In the genomic region with DNA sequence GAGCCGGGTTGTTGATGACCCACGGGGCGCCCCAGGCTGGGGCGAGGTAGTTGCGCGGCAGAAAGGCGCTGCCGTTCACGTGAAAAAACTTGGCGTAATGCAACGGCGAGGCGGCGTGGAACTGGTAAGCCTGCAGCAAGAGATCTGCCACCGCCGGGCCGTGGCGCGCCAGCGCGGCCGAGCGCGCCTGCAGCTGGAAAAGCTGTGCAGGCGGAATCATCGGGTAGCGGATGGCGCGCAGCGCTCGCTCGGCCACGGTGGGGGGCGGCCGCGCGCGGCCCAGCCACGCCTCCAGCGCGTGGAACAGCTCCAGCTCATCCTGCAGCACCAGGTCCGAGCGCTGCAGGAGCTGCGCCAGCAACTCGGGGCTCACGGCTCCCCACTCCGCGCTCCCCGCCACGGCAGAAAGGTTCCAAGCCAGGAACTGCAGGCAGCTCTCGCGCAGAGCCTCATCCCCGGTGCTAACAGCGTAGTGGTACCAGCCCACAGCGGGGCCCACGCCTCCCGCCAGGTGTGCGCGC, we compare ENCODE assay signal across 8 mouse cellular contexts. TPM values are rescaled to one million over a fixed set of nuclear protein-coding genes. Genes with fewer than 3 reads are reported as not detected.
DNase-seq lines count a peak whose midpoint lies in the region; ATAC-seq lines count a peak whose summit lies in the region.

No protein-coding gene starts in this region.

- H3K27ac ChIP-seq in lung, embryonic 15.5 days, result no peak overlapping the region
- H3K27ac ChIP-seq in embryonic facial prominence, embryonic 10.5 days (replicated peaks), result peak overlapping the region; percentile 48; the same call in 1 of the 2 replicates
- H3K27ac ChIP-seq in hindbrain, embryonic 12.5 days, result peak overlapping the region; percentile 55
- no peak overlapping the region for H3K27ac ChIP-seq in liver, embryonic 15.5 days (replicated peaks)

- H3K9me3 ChIP-seq in lung, embryonic 15.5 days, result no peaks in the 10 kb centered on the region
- H3K9me3 ChIP-seq in embryonic facial prominence, embryonic 10.5 days, result no peaks in the 10 kb centered on the region
- no peaks in the 10 kb centered on the region for H3K9me3 ChIP-seq in hindbrain, embryonic 12.5 days (replicated peaks)
- H3K9me3 ChIP-seq in liver, embryonic 15.5 days (replicated peaks), result no peaks in the 10 kb centered on the region

- DNase-seq in lung, adult 18-20 months, result no peak
- peak; percentile 66 for DNase-seq in embryonic facial prominence, embryonic 10.5 days (ENCODE audit: low spot score)
- peak; percentile 69 for DNase-seq in right cerebral cortex, postnatal 4 days
- DNase-seq in urinary bladder, postnatal 4 days (ENCODE audit: low spot score in 2 of 2), result no peak

- H3K36me3 ChIP-seq in lung, embryonic 15.5 days, result no peaks in the 10 kb centered on the region
- no peaks in the 10 kb centered on the region for H3K36me3 ChIP-seq in embryonic facial prominence, embryonic 10.5 days (replicated peaks)
- no peaks in the 10 kb centered on the region for H3K36me3 ChIP-seq in hindbrain, embryonic 12.5 days
- no peaks in the 10 kb centered on the region for H3K36me3 ChIP-seq in liver, embryonic 15.5 days (replicated peaks)

- H3K4me2 ChIP-seq in lung, embryonic 15.5 days, result peak overlapping the region; percentile 87
- H3K4me2 ChIP-seq in hindbrain, embryonic 12.5 days (replicated peaks), result peak overlapping the region; percentile 92
- peak overlapping the region; percentile 45 for H3K4me2 ChIP-seq in liver, embryonic 15.5 days

- H3K9ac ChIP-seq in lung, embryonic 15.5 days, result 0 out of 2 replicates have a peak overlapping the region, but pooled peaks have one; percentile 10
- H3K9ac ChIP-seq in hindbrain, embryonic 12.5 days, result peak overlapping the region; percentile 62
- no peak overlapping the region for H3K9ac ChIP-seq in liver, embryonic 15.5 days

- H3K4me1 ChIP-seq in lung, embryonic 15.5 days, result peaks cover 31% of the 10 kb centered on the region
- H3K4me1 ChIP-seq in embryonic facial prominence, embryonic 10.5 days, result peaks cover 78% of the 10 kb centered on the region
- H3K4me1 ChIP-seq in hindbrain, embryonic 12.5 days, result peaks cover 75% of the 10 kb centered on the region
- H3K4me1 ChIP-seq in liver, embryonic 15.5 days (replicated peaks), result peaks cover 17% of the 10 kb centered on the region

- peaks cover 73% of the 10 kb centered on the region for H3K27me3 ChIP-seq in lung, embryonic 15.5 days
- H3K27me3 ChIP-seq in embryonic facial prominence, embryonic 10.5 days (replicated peaks; ENCODE audit: low read depth, poor library complexity, severe bottlenecking), result peaks cover 83% of the 10 kb centered on the region
- H3K27me3 ChIP-seq in hindbrain, embryonic 12.5 days, result peaks cover 53% of the 10 kb centered on the region
- peaks cover 88% of the 10 kb centered on the region for H3K27me3 ChIP-seq in liver, embryonic 15.5 days

- H3K4me3 ChIP-seq in lung, embryonic 15.5 days, result peak overlapping the region; percentile 42
- H3K4me3 ChIP-seq in embryonic facial prominence, embryonic 10.5 days, result peak overlapping the region; percentile 63
- peak overlapping the region; percentile 51 for H3K4me3 ChIP-seq in hindbrain, embryonic 12.5 days
- peak overlapping the region; percentile 22 for H3K4me3 ChIP-seq in liver, embryonic 15.5 days (replicated peaks)

- WGBS in lung, embryonic 15.5 days, result under 1% methylated on average over 59 of the region's 59 CpGs
- WGBS in embryonic facial prominence, embryonic 10.5 days, result 2% methylated on average over 59 of the region's 59 CpGs
- 2% methylated on average over 42 of the region's 59 CpGs for WGBS in hindbrain, embryonic 12.5 days
- 1% methylated on average over 59 of the region's 59 CpGs for WGBS in liver, embryonic 15.5 days (ENCODE audit: insufficient replicate concordance)

- no peak for ATAC-seq in lung, embryonic 15.5 days (ENCODE audit: borderline replicate concordance, extremely low read depth, low FRiP score, low TSS enrichment)
- no peak for ATAC-seq in hindbrain, embryonic 12.5 days (ENCODE audit: low FRiP score)
- ATAC-seq in liver, embryonic 15.5 days (ENCODE audit: insufficient read depth), result no peak
- ATAC-seq in inflammation-experienced regulatory T-cells, adult 6 months, result no peak

RNA-seq across cellular contexts. Expression of a gene that starts 3.8 kb away (rescaled TPM):
- polyA plus RNA-seq in lung, embryonic 15.5 days (2015; fragmentation: Nextera tagmentation; extraction: Ambion mirVana), result 0.71 and 1.1 TPM in 2 replicates
- polyA plus RNA-seq in embryonic facial prominence, embryonic 10.5 days (2016; fragmentation: Nextera tagmentation; extraction: Ambion mirVana), result 10.0 and 17.0 TPM in 2 replicates
- 32.2 and 37.3 TPM in 2 replicates for polyA plus RNA-seq in hindbrain, embryonic 12.5 days (2016; fragmentation: Nextera tagmentation; extraction: Ambion mirVana)
- polyA plus RNA-seq in liver, embryonic 15.5 days (2015; fragmentation: Nextera tagmentation; extraction: Ambion mirVana), result 0.25 TPM in 1 of 2 replicates, not detected in the other
- polyA plus RNA-seq in inflammation-experienced regulatory T-cells, adult 6 months (2017; shearing (Covaris generic)), result not detected

RNA-seq across cellular contexts. Expression of a gene that starts 6.8 kb away (rescaled TPM):
- polyA plus RNA-seq in lung, embryonic 15.5 days (2015; fragmentation: Nextera tagmentation; extraction: Ambion mirVana), result not detected in 2 replicates
- 0.18 TPM in 1 of 2 replicates, not detected in the other for polyA plus RNA-seq in embryonic facial prominence, embryonic 10.5 days (2016; fragmentation: Nextera tagmentation; extraction: Ambion mirVana)
- not detected in 2 replicates for polyA plus RNA-seq in hindbrain, embryonic 12.5 days (2016; fragmentation: Nextera tagmentation; extraction: Ambion mirVana)
- polyA plus RNA-seq in liver, embryonic 15.5 days (2015; fragmentation: Nextera tagmentation; extraction: Ambion mirVana), result not detected in 2 replicates
- polyA plus RNA-seq in inflammation-experienced regulatory T-cells, adult 6 months (2017; shearing (Covaris generic)), result not detected

RNA-seq across cellular contexts. Expression of a gene that starts 26.8 kb away (rescaled TPM):
- polyA plus RNA-seq in lung, embryonic 15.5 days (2015; fragmentation: Nextera tagmentation; extraction: Ambion mirVana), result 0.29 and 0.40 TPM in 2 replicates
- 1.3 and 2.0 TPM in 2 replicates for polyA plus RNA-seq in embryonic facial prominence, embryonic 10.5 days (2016; fragmentation: Nextera tagmentation; extraction: Ambion mirVana)
- 2.2 and 3.0 TPM in 2 replicates for polyA plus RNA-seq in hindbrain, embryonic 12.5 days (2016; fragmentation: Nextera tagmentation; extraction: Ambion mirVana)
- 0.07 TPM in 2 replicates for polyA plus RNA-seq in liver, embryonic 15.5 days (2015; fragmentation: Nextera tagmentation; extraction: Ambion mirVana)
- polyA plus RNA-seq in inflammation-experienced regulatory T-cells, adult 6 months (2017; shearing (Covaris generic)), result under 1 TPM in 1 of 3 experiments, not detected in 2; 0.33 TPM

RNA-seq across cellular contexts. Expression of a gene that starts 59.0 kb away (rescaled TPM):
- 35.4 and 36.1 TPM in 2 replicates for polyA plus RNA-seq in lung, embryonic 15.5 days (2015; fragmentation: Nextera tagmentation; extraction: Ambion mirVana)
- polyA plus RNA-seq in embryonic facial prominence, embryonic 10.5 days (2016; fragmentation: Nextera tagmentation; extraction: Ambion mirVana), result 62.2 and 62.5 TPM in 2 replicates
- 29.7 and 30.0 TPM in 2 replicates for polyA plus RNA-seq in hindbrain, embryonic 12.5 days (2016; fragmentation: Nextera tagmentation; extraction: Ambion mirVana)
- polyA plus RNA-seq in liver, embryonic 15.5 days (2015; fragmentation: Nextera tagmentation; extraction: Ambion mirVana), result 15.9 and 19.0 TPM in 2 replicates
- polyA plus RNA-seq in inflammation-experienced regulatory T-cells, adult 6 months (2017; shearing (Covaris generic)), result not detected

Comparison
In these comparisons a context has a peak if more than half of its experiments do, and no peak if none do; other contexts are left out.
1. H3K27ac ChIP-seq: peak in embryonic facial prominence, embryonic 10.5 days (single experiment) and hindbrain, embryonic 12.5 days (single experiment); none in lung, embryonic 15.5 days (single experiment) and liver, embryonic 15.5 days (single experiment).
2. DNase-seq: peak in embryonic facial prominence, embryonic 10.5 days (single experiment) and right cerebral cortex, postnatal 4 days (single experiment); none in lung, adult 18-20 months (0 of 2) and urinary bladder, postnatal 4 days (0 of 2).
3. Peak in every context shown above with its lines, with median percentiles within 50 percentile points of each other: H3K4me2 ChIP-seq and H3K4me3 ChIP-seq.